Comparison of ENCODE assay signal across 21 mouse cellular contexts in genomic region chr6:3494285-3494684, GRCm38 (mm10). TPM values are rescaled to one million over a fixed set of nuclear protein-coding genes. Genes with fewer than 3 reads are reported as not detected.
"Had no signal": no experiment of that assay in that cellular context is flagged by ENCODE, and none has a peak within 500 bp of the region (broad histone marks: within the 10 kb centered on the region; RNA-seq: fewer than 3 reads in every experiment).

No protein-coding gene starts in this region.

- H3K4me2 ChIP-seq: liver, embryonic 15.5 days; lung, embryonic 15.5 days; midbrain, embryonic 12.5 days; neural tube, embryonic 12.5 days; stomach, embryonic 15.5 days had no signal

- DNase-seq: liver, postnatal 0 days; lung, adult 2 months; lung, postnatal 10 days; lung, postnatal 4 days; midbrain, embryonic 14.5 days; retina, postnatal 1 day; right cerebral cortex, adult 18-20 months; right cerebral cortex, postnatal 25 days; right cerebral cortex, postnatal 4 days; spleen, adult 18-20 months; thymus, adult 2 months; thymus, postnatal 25 days; thymus, postnatal 4 days had no signal

- H3K27ac ChIP-seq: liver, embryonic 15.5 days; lung, embryonic 15.5 days; midbrain, embryonic 10.5 days; midbrain, embryonic 12.5 days; neural tube, embryonic 12.5 days; stomach, embryonic 15.5 days; stomach, postnatal 0 days had no signal

- ATAC-seq: liver, postnatal 0 days; midbrain, embryonic 16.5 days had no signal

- H3K9ac ChIP-seq: liver, embryonic 15.5 days; liver, postnatal 0 days; lung, embryonic 15.5 days; midbrain, embryonic 12.5 days; neural tube, embryonic 12.5 days; stomach, embryonic 15.5 days had no signal

- H3K36me3 ChIP-seq: liver, embryonic 15.5 days; lung, embryonic 15.5 days; midbrain, embryonic 10.5 days; midbrain, embryonic 12.5 days; neural tube, embryonic 12.5 days; stomach, embryonic 15.5 days had no signal

- H3K9me3 ChIP-seq: liver, embryonic 15.5 days; lung, embryonic 15.5 days; midbrain, embryonic 10.5 days; midbrain, embryonic 12.5 days; neural tube, embryonic 12.5 days; stomach, embryonic 15.5 days had no signal

- H3K4me3 ChIP-seq: liver, embryonic 15.5 days; lung, embryonic 15.5 days; midbrain, embryonic 10.5 days; midbrain, embryonic 12.5 days; neural tube, embryonic 12.5 days; stomach, embryonic 15.5 days had no signal

- H3K27me3 ChIP-seq: liver, embryonic 15.5 days; lung, embryonic 15.5 days; midbrain, embryonic 12.5 days; neural tube, embryonic 12.5 days; stomach, embryonic 15.5 days had no signal

RNA-seq across cellular contexts. Expression of gene Hepacam2, which starts 3.8 kb away (rescaled TPM):
- polyA plus RNA-seq: liver, embryonic 15.5 days had no signal
